Mouse (Mus musculus) thymus, postnatal 14 days (tissue): Measurements from ENCODE around the gene Atad5.
A peak's percentile ranks its signal among the peaks of the same experiment; 100 is the strongest.
"Not testable (repeated sequence)": the region's sequence is repeated elsewhere in the genome, so short reads cannot be mapped to it uniquely, and the experiment has no call there.

Experiments
- DNase-seq: peaks from one replicate; pipeline ENCODE4 v3.0.0; 2021

Gene Atad5

DNA sequence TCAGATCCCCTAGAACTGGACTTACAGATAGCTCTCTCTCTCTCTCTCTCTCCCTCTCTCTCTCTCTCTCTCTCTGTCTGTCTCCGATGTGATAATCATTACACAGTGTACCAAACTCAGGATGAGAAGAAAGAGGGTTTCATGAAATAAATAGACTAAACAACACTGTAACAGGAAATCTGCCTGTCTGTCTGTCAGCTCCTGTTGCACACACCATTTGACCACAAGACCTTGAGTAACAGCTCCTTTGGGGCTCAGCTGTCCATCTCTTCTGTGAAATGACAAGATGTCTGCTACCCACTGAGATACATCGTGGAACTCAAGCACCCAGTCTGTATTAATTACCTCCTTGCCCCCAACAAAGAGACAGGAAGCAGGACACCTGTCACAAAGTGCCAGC lies 62.3 kb downstream of the Atad5 start:
- DNase-seq, result no peak

DNA sequence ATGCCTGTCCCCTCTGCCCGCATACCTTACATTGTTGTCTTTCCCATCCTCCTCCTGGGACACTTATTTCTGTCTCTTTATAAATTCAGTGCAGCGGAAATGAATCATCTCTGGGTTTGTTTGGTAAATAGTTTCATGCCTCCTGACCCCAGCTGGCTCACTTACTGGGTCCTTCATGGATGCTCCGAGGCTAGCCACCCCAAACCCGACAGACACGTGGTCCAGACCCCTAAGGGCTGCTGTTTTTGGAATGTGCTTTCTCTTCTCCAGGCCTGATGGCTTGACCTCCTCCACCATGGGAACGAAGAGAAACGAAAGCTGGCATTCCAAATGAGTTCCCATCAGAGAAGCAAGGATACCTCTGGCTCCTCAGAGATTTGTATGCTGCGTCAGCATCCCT lies 63.2 kb downstream of the Atad5 start:
- DNase-seq, result no peak

DNA sequence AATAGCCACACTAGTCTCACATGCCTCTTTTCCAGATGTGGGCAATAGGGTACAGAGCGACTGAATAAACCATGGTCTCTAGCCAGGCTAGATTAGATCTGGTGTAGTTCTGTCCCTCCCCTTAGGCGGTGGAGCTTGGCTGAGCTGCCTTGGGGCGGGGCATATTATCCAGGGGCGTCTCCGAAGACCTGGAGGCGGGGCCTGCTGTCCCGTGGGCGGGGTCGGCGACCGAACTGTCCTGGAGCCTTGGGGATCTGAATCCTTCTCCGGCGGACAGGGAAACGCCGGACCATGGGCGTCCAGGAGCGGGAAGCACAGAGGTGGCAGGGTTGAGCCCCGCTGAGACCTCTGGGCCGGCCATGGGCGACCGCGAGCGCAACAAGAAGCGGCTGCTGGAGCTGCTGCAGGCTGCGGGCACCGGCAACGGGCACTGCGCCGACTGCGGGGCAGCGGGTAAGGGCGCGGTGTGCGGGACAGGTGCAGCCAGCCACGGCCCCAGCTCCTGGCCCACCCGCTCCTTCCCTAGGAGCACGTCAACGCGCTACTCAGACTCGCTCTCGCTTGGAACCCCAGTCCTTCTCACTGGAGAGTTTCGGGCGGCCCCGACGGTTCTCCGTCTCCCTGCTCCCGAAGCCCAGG lies 64.8 kb downstream of the Atad5 start, which contains the start of gene Adap2:
TSS of gene Adap2 (plus strand) at position 249 of the 639 bp plus-strand sequence.
- DNase-seq, result peak; percentile 85

DNA sequence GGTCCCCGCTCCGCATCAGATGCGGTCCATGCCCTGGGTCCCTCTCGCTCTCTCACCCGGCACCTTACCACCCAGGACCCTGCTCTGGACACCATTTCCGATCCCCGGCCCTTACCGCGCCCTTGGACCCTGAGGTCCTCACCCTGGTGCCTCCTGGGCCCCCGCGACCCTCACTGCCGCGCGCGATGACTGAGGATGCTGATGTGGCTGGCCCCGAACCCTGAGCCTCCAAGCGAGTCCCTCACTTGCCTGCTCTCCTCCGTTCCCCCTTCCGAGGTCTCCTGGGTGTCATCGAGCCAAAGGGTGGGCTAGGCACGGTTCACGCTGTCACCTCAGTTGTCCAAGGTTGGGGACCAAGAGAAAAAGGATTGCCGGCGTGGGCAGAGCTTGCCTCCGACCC lies 65.3 kb downstream of the Atad5 start:
- peak; percentile 12 for DNase-seq

DNA sequence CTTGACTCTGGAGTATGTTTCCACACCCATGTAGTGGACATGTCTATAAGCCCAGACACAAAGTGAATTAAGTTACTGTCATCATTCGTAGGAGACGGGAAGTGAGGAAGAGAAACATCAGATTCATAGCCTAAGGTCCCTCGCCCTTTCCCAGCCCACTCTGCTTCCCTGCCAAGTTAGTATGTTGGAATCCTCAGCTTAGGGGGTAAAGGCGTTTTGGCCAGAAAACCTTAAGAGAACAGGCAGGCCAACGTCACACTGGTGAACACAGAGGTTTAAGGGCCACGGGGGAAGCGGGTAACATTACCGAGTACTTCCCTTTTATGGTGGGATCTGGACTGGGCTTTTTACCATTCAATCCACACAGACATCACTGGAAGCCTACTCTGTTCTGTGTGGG lies 66.3 kb downstream of the Atad5 start:
- DNase-seq, result no peak

DNA sequence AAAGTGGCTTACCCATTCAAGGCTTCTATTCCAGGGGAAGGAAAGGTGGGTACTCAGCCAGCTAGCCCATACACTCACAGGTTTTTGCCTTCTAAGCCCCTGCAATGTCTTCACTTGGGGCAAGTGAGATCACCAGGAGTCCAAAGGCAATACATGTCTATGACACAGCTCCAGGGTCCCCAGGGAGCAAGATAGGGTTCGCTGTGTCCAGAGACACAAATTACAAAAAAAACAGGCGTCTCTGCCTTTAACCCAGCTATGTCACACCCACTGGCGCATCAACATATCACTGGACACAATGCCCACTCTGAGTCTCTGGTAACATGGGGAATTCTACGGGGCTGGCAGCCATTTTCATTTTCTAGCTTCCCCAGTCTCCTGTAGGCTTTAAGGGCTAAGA lies 66.8 kb downstream of the Atad5 start:
- no peak for DNase-seq

DNA sequence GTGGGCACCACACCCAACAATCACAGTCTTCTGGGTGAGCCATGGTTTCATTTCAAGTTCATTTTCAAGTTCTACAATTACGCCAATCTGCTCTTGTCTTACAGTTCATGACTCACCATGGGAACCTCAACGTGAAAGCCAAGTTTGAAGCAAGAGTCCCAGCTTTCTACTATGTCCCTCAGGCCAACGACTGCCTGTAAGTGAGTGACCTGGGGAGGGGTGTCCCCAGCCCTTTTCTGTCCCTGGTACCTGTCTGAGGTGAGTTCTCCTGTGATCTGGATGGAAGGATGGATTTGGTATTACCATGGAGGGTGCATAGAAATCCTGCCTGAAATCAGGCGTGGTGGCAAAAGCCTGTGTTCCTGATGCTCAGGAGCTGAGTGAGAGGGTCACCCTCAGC lies 67.6 kb downstream of the Atad5 start:
- no peak for DNase-seq

DNA sequence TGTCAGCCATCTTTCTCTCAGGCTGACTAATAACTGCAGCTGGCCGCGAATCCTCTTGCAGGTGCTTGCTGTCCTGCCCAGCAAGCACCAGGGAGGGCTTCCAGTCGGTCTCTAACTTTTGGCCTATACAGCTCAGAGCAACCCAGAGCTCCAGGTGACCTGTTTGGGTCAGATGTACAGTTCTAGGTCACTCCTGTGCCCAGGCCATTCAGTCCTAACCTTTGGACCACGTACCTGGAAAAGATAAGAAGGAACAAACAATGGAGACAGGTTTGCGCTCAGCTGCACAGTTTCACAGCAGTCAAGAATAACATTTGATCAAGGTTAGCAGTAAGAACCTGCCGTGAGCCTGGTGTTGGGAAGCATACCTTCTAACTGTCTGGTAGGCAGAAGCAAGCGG lies 69.8 kb downstream of the Atad5 start:
- DNase-seq, result no peak

DNA sequence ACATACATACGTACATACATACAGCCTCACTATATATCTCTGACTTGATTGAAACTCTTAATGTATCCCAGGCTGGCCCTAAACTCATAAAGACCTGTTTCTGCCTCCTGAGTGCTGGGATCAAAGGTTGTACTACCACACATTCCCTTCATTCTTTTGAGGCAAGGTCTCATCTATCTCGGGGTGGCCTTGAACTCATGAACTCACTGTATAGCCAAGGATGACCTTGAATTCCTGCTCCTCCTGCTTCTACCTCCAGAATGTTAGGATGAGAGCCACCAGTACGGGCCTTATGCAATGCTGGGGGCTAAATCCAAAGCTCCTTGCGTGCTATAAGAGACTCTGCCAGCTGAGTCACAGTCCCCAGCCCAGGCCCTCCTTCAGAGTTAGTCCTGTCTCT lies 71.8 kb downstream of the Atad5 start:
- DNase-seq, result no peak

DNA sequence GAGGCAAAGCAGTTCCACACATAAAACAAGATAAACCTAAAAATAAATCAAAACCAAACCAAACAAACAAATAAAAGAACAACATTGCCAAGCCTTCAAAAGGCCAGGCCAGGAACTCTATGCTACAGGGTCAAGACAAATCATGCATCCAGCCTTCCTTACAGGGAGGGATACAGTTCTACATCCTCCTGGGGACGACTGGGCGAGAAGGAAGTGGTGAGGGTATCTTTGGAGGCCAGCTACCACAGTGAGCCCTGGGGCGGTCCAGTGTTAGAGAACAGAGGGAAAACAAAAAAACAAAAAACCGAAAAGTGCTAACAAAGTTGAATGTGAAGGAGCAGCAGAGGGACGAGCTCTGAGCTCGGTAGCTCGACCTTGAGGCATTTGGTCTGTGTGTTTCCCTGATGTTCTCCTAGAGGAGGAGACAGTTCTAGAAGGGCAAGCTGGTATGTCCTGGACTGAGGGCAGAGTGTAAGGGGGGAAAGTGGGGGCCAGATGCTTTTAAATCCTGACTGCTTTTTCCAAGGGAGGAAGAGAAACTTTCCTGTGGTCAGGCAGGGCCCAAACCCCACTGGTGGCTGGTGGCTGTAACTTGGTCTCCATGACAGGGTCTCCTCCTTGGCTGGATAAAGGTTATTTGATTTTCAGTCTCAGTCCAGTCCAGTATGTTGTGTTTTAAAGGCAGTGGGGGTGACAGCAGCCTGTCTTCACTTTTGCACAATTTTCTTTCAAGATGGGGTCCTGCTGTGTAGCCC lies 74.3 kb downstream of the Atad5 start:
- no peak for DNase-seq

DNA sequence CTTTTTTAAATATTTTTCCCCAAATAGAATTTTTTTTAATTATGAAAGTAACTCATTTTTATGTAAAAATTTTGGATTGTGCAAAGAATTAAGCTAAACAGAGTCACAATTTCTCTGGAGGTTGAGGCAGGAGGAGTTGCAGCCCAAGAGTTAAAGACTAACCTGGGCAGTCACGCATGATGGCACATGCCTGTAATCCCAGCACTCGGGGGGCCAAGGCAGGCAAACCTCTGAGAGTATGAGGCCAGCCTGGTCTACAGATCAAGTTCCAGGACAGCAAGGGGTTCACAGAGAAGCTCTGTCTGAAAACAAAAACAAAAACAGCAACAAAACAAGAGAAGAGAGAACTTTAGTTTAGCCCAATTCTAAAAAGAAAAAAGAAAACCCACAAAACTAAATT lies 75.0 kb downstream of the Atad5 start:
- no peak for DNase-seq

DNA sequence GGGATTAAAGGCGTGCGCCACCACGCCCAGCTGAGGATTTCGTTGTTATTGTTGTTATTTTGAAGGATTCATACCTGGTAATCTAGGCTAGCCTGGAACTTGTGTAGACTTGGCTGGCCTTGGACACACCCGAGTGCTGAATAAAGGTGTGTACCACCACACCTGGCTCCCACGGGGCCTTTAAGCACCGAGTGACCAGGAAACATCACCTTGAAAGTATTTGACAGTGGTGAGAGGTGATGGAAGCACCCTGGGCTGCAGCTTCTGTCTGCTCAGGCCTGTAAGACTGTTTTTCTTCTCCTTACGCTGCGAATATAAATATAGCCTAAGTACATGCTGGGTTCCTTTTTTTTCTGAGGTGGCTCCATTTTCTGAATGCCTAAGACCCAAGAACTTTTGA lies 78.9 kb downstream of the Atad5 start:
- DNase-seq, result no peak

DNA sequence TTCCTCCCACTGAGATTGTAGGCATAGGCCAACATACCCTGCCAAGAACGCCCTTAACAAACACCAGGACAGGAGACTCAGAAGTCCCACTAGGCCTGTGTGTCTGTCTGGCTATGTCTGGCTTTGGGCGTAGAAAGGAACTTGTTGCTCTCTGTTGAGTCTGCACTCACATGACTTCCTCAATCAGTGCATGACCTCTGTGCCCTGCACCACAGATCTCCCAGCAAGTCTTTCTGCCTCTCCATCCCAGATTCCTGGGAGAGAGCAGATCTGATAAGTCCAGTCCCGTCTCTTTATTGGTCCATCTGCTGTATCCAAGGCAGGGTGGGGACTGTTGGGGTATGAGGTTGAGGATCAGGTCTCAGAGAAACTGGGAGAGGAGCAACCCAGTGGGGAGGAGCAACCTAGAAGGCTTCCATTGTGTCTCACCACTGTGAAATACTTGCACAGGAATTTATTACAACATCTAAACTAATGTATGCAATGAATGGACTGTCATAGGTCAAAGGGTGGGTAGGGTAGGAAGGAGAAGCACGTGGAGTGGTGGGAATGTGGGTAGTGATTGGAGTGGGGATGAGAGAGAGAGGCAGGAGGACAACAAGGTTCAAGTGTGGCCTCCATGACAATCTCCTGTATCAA lies 79.5 kb downstream of the Atad5 start:
- DNase-seq, result no peak

DNA sequence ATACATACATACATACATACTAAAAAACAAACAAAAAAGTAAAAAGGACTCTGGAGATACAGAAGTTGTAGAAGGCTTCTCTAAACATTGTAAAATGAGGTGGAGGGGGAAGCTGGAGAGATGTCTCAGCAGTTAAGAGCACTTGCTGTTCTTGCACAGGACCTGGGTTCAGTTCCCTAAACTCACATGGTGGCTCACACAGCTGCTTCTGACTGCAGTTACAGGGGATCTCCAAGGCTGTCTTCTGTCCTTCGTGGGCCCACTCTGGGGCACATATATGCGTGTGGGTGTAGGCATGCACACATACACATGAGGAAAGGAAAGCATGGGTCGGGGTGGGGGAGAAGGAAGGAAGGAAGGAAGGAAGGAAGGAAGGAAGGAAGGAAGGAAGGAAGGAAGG lies 80.4 kb downstream of the Atad5 start:
- no peak for DNase-seq

DNA sequence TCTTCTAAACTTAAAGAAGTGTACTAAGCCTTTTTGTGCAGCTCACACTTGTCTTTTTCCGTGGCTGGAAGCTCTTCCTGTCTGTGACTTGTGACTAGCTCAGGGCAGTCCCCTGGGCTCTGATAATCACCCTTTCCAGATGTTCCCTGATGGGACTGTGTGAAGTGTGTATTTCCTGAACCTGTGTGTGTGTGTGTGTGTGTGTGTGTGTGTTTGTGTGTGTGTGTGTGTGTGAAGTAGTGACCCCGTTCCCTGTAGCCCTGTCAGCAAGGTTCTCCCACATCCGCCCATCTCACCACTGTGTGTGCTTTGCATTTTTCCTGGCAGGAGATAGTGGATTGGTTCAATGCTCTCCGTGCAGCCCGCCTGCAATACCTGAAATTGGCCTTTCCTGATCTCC lies 81.2 kb downstream of the Atad5 start:
- DNase-seq, result no peak

DNA sequence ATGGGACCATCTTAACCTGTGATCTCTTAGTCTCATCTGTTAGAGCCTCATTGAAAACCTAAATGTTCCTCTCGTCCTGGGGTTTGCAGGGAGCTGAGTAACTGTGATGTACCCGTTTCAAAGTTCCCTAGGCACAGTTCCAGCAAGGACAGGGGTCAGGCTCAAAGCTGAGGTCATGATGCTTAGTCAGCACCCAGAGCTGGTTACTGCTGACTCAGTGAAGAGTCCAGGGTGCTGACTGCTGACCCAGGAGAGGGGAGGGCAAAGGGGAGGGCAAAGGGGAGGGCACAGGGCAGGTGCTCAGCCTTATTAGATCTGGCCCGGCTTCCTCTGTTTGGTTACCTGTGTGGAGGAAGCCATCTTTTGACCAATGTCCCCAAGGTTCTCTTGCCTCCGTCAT lies 82.7 kb downstream of the Atad5 start:
- DNase-seq, result no peak

DNA sequence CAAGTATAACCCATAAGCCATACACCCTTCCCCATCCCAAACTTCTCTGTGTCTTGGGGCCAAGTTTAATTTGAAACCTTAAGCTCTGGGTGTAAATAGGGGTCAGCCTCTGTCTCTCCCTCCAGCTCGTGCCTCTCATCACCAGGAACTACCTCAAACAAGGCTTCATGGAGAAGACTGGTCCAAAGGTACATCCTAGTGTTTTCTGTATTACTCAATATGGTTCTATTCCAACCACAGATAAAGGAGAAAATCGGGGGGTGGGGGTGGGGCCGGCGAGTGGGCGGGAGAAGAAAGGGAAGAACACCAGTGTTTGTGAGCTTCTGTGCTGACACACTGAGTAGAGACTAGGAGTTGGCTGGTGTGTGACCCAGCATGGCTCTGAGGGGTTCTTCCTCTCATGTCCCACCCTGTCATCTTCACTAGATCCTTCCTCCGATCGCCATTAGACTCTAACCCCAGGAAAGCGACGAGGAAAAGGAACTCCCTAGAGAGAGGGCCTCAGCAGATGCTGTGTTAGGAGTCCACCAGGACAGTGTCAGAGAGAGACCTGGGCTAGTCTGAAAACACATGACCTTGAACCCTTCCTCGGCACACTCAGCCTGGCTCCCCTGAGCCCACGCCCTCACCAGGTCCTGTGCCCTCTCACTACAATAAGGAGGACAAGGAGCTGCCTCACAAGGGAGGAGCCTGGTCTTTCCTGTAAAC lies 84.9 kb downstream of the Atad5 start:
- DNase-seq, result no peak

DNA sequence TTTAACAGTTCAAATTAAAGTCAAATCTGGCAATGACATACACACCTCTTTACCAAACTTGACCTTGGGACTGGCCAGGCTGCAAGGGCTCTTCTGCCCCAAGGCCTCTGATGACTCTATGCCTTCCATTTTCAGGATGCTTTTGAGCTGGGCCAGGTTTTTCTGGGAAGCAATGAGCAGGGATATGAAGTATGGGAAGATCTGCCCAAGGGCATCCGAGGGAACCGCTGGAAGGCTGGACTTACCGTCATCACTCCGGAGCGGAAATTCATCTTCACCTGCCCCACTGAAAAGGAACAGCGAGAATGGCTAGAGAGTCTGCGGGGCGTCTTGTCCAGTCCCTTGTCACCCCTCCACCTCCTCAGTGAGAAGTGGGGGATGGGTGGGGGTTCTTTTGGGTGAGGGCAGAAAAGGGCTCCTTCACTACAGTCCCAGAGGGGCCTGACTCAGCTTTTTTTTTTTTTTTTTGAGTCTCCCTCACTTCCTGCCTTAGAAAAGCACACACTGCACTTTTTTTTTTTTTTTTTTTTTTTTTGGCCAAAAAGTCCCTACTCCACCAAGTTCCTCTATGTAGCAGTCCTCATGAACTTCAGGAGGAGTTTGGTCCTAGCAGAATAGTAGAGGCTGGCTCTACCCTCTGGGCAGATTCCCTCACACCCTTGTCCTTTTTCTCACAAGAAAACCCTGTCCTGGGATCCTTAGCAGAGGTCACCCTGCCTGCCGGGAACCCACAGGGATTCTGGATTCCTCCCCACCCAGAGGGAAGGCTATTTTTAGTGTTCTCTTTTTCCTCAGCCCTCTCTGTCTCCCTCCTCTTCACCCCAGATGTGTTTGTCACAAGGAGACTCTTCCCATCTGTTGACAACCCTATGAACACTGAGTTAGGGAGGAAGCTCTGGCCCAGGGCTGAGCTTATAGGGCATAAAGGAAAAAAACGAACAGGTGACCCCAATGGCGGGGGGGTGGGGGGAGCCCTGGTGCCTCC lies 88.0 kb downstream of the Atad5 start:
- DNase-seq, result peak; percentile 27

DNA sequence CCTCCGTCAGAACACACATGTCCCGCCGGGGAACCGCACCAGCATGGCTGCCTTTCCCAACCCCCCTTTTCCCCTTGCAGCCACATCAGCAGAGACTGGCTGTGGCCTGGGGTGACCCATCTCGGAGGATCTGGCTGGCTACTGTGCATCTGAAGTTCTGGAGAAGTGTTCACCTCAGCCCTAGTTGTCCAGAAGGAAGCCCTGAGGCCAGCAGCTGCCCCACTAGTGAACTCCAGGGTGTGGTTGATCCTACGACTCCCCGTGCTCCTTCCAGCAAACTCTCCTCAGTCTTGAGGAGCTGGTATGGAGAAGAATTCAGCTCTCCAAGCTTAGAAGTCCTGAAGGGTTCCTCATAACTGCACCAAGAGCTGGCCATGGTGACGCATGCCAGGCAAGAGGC lies 89.1 kb downstream of the Atad5 start:
- DNase-seq, result no peak

DNA sequence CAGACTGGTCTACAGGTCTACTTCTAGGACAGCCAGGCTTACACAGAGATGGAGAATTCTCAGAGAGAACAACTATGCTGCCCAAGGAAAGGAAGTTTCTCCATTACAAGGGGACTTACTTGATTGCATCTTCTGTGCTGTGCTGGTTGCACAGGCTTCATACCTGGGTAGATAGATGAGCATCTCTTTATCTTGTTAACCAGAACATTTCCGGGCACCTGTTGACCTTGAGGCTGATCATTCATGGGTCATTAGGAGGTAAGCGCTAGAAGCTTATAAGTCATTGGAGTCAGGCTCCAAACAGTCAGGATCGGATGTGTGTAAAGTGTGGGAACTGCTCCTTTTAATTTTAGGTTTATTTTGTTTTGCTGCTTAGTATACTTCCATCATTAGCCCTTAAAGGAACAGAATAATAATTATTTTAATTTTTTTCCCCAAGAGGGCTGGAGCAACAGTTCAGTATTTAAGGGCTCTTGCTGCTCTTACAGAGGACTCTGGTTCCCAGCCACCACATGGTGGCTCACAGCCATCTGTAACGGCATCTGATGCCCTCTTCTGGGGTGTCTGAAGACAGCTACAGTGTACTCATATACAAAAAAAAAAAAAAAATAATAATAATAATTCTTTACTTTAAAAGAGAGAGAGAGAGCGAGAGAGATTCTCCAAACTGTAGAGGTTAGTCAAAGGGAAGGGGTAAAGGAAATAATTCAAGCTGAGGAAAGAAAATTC lies 92.0 kb downstream of the Atad5 start:
- no peak for DNase-seq

DNA sequence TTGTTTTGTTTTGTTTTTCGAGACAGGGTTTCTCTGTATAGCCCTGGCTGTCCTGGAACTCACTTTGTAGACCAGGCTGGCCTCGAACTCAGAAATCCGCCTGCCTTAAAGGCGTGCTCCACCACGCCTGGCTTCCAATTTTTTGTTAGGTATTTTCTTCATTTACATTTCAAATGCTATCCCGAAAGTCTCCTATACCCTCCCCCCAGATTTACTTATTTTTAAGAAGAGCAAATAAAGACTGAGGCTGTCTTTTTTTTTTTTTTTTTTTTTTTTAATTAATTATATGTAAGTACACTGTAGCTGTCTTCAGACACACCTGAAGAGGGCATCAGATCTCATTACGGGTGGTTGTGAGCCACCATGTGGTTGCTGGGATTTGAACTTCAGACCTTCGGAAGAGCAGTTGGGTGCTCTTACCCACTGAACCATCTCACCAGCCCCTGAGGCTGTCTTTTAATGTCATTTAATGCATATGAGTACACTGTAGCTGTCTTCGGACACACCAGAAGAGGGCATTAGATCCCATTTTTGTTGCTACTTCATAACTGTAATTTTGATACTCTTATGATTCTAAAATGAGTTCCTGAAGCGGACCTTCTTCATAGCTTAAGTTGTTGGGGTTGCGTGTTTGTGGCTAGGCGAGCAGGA lies 94.0 kb downstream of the Atad5 start:
- DNase-seq, result not testable (repeated sequence)
